Mouse (Mus musculus): ENCODE measurements at regions not wholly inside any gene's neighbourhood (a gene's known extent, or its start where the extent isn't known, plus 50 kb on each side); places are given as distances from the start of the nearest gene placed in this dataset.

DNA sequence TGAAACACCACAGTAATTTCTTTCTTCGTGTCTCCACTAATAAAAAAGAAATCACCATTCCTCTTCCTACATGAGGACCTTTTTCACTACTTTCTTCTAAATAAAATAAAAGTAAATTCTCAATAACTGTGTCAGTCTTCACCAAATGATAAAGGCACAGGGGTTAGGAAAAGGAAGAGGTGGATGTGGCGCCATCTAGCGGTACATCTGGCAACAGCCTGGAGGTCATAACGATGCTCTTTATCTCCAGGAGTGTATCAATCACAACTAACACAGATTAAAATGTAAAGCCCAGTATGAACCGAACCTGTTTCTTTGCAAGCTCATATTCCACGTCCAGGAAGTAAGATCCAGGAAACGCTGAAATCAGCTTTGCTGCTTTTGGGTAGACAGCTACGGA lies 793.0 kb downstream of the Gm7489 start:
- peak; percentile 33 for DNase-seq (ENCODE audit: low read depth, low spot score)

All from brain, adult 2 months (tissue).